Mouse (Mus musculus) C2C12 (cell line): Measurements from ENCODE around the gene Amacr. TPM values are rescaled to one million over a fixed set of nuclear protein-coding genes. Genes with fewer than 3 reads are reported as not detected.

Experiments
- H3K27me3 ChIP-seq: one replicate; pipeline ENCODE4 v1.6.1; 2011; ENCODE audit not compliant: control insufficient read depth, insufficient read depth, insufficient read length
- H3K36me3 ChIP-seq: one replicate; pipeline ENCODE4 v1.6.1; 2011; ENCODE audit not compliant: control insufficient read depth, insufficient read depth
- H3K4me3 ChIP-seq: one replicate; pipeline ENCODE4 v1.5.1; 2011; ENCODE audit warnings: mild to moderate bottlenecking, control low read depth; ENCODE audit not compliant: poor library complexity, insufficient read depth, severe bottlenecking
- H3K79me2 ChIP-seq: one replicate; pipeline ENCODE4 v1.6.1; 2011; ENCODE audit not compliant: control insufficient read depth, insufficient read depth
- H3K79me3 ChIP-seq: one replicate; pipeline ENCODE4 v1.6.1; 2011; ENCODE audit warnings: low read depth, control low read depth
- H3ac ChIP-seq: one replicate; pipeline ENCODE3; 2011; ENCODE audit warnings: low read depth; ENCODE audit not compliant: control insufficient read depth, insufficient read length
- CEBPB ChIP-seq: IDR thresholded peaks from one replicate; pipeline ENCODE4 v1.6.1; 2011; ENCODE audit warnings: low read depth, mild to moderate bottlenecking, control low read depth, moderate library complexity
- CTCF ChIP-seq: IDR thresholded peaks from one replicate; pipeline ENCODE4 v1.5.1; 2011; ENCODE audit not compliant: control insufficient read depth, insufficient read depth, insufficient read length
- FOSL1 ChIP-seq: IDR thresholded peaks from one replicate; pipeline ENCODE4 v1.8.0; 2011; ENCODE audit warnings: mild to moderate bottlenecking, low read length; ENCODE audit not compliant: poor library complexity, insufficient read depth, severe bottlenecking
- MAX ChIP-seq: IDR thresholded peaks from one replicate; pipeline ENCODE4 v1.6.1; 2011; ENCODE audit warnings: mild to moderate bottlenecking, control low read depth
- MYOD1 ChIP-seq: IDR thresholded peaks from one replicate; pipeline ENCODE4 v1.6.1; 2011; ENCODE audit warnings: low read depth; ENCODE audit not compliant: control insufficient read depth, insufficient read length
- MYOG ChIP-seq: IDR thresholded peaks from one replicate; pipeline ENCODE4 v1.6.1; 2011; ENCODE audit not compliant: control insufficient read depth, insufficient read length; ENCODE audit errors: extremely low read depth
- USF1 ChIP-seq: IDR thresholded peaks from one replicate; pipeline ENCODE4 v1.6.1; 2011; ENCODE audit warnings: low read depth, mild to moderate bottlenecking, control low read depth, moderate library complexity
- polyA plus RNA-seq: library from polyadenylated mRNA; unstranded; fragments of >200 nt; fragmentation: generic; extraction: Trizol; gene quantifications from one replicate; pipeline ENCODE4 v1.2.1, GENCODE M21; 2012; ENCODE audit warnings: missing spikeins

Gene Amacr
- polyA plus RNA-seq, 1 experiment, result 19.7 TPM

GRCm38 (mm10) chr15:10959277-10960026 is 22.1 kb upstream of the Amacr start:
- H3ac ChIP-seq, result no peak overlapping the region
- no peaks in the 10 kb centered on the region for H3K36me3 ChIP-seq
- no peak overlapping the region for H3K4me3 ChIP-seq
- no peaks in the 10 kb centered on the region for H3K79me3 ChIP-seq
- no peaks in the 10 kb centered on the region for H3K79me2 ChIP-seq
- no peaks in the 10 kb centered on the region for H3K27me3 ChIP-seq
- TF ChIP-seq MYOD1 (no peak), USF1 (no peak), MAX (no peak), FOSL1 (no peak), MYOG (no peak), CEBPB (no peak), CTCF (no peak)

GRCm38 (mm10) chr15:10960267-10960666 is 21.3 kb upstream of the Amacr start:
- no peaks in the 10 kb centered on the region for H3K27me3 ChIP-seq

GRCm38 (mm10) chr15:10962601-10963000 is 19.0 kb upstream of the Amacr start:
- no peaks in the 10 kb centered on the region for H3K36me3 ChIP-seq
- H3K4me3 ChIP-seq, result no peak overlapping the region
- no peaks in the 10 kb centered on the region for H3K27me3 ChIP-seq
- H3ac ChIP-seq, result no peak overlapping the region
- no peaks in the 10 kb centered on the region for H3K79me2 ChIP-seq
- H3K79me3 ChIP-seq, result no peaks in the 10 kb centered on the region
- TF ChIP-seq MYOG (no peak), MAX (no peak), FOSL1 (no peak), MYOD1 (no peak), CEBPB (no peak), USF1 (no peak), CTCF (no peak)

More at GRCm38 (mm10) chr15:10960267-10960666, 21.3 kb upstream of the Amacr start:
- no peak overlapping the region for H3ac ChIP-seq
- no peaks in the 10 kb centered on the region for H3K79me3 ChIP-seq
- H3K4me3 ChIP-seq, result no peak overlapping the region
- no peak for TF ChIP-seq FOSL1
- no peak for TF ChIP-seq MYOG
- TF ChIP-seq CTCF, result no peak
- no peak for TF ChIP-seq MYOD1
- no peak for TF ChIP-seq USF1
- H3K36me3 ChIP-seq, result no peaks in the 10 kb centered on the region
- H3K79me2 ChIP-seq, result no peaks in the 10 kb centered on the region

GRCm38 (mm10) chr15:10969439-10969838 is 12.1 kb upstream of the Amacr start:
- Histone ChIP-seq H3K36me3 (no peaks in the 10 kb centered on the region), H3K79me3 (no peaks in the 10 kb centered on the region), H3K27me3 (no peaks in the 10 kb centered on the region), H3K79me2 (no peaks in the 10 kb centered on the region), H3ac (no peak overlapping the region), H3K4me3 (no peak overlapping the region)
- TF ChIP-seq MAX (no peak), CEBPB (no peak), USF1 (no peak), CTCF (no peak), MYOD1 (no peak), MYOG (no peak), FOSL1 (no peak)

GRCm38 (mm10) chr15:10970777-10971176 is 10.8 kb upstream of the Amacr start:
- TF ChIP-seq USF1 (no peak), FOSL1 (no peak)
- Histone ChIP-seq H3K79me3 (no peaks in the 10 kb centered on the region), H3K36me3 (no peaks in the 10 kb centered on the region), H3K4me3 (no peak overlapping the region), H3K27me3 (no peaks in the 10 kb centered on the region), H3K79me2 (no peaks in the 10 kb centered on the region), H3ac (no peak overlapping the region)

GRCm38 (mm10) chr15:10977151-10977550 is 4.4 kb upstream of the Amacr start:
- H3K36me3 ChIP-seq, result no peaks in the 10 kb centered on the region
- H3K79me3 ChIP-seq, result no peaks in the 10 kb centered on the region
- no peaks in the 10 kb centered on the region for H3K27me3 ChIP-seq
- H3ac ChIP-seq, result no peak overlapping the region
- no peak for TF ChIP-seq MYOG
- no peak for TF ChIP-seq USF1
- TF ChIP-seq FOSL1, result no peak
- TF ChIP-seq MAX, result no peak
- no peak for TF ChIP-seq CTCF
- no peak overlapping the region for H3K4me3 ChIP-seq
- H3K79me2 ChIP-seq, result no peaks in the 10 kb centered on the region
